8 mouse cellular contexts compared by ENCODE assay signal in genomic region chr11:32220607-32221224, GRCm38 (mm10). TPM values are rescaled to one million over a fixed set of nuclear protein-coding genes. Genes with fewer than 3 reads are reported as not detected.
DNase-seq lines count a peak whose midpoint lies in the region; ATAC-seq and TF ChIP-seq lines count a peak whose summit lies in the region.

No protein-coding gene starts in this region.

- peak overlapping the region; percentile 94 for H3K4me3 ChIP-seq in lung, embryonic 14.5 days (ENCODE audit: low read depth, low read length)
- peak overlapping the region; percentile 86 for H3K4me3 ChIP-seq in embryonic facial prominence, embryonic 12.5 days
- peak overlapping the region; percentile 92 for H3K4me3 ChIP-seq in intestine, embryonic 16.5 days (ENCODE audit: low read length)
- H3K4me3 ChIP-seq in neural tube, embryonic 14.5 days (ENCODE audit: low read depth, low read length) = peak overlapping the region; percentile 61

- peak overlapping the region; percentile 81 for H3K4me2 ChIP-seq in lung, embryonic 14.5 days
- peak overlapping the region; percentile 86 for H3K4me2 ChIP-seq in embryonic facial prominence, embryonic 12.5 days (replicated peaks)
- peak overlapping the region; percentile 72 for H3K4me2 ChIP-seq in intestine, embryonic 16.5 days (ENCODE audit: low read depth, low read length)
- H3K4me2 ChIP-seq in neural tube, embryonic 14.5 days (ENCODE audit: low read depth, low read length) = peak overlapping the region; percentile 99

- WGBS in lung, embryonic 14.5 days = 28% methylated on average over 10 of the region's 10 CpGs
- 37% methylated on average over 10 of the region's 10 CpGs for WGBS in embryonic facial prominence, embryonic 12.5 days
- 33% methylated on average over 10 of the region's 10 CpGs for WGBS in intestine, embryonic 16.5 days
- 35% methylated on average over 10 of the region's 10 CpGs for WGBS in neural tube, embryonic 14.5 days

- TF ChIP-seq CTCF in lung, embryonic 14.5 days (IDR thresholded peaks at IDR 0.05; ENCODE audit: low read depth) = no peak

- peak overlapping the region; percentile 96 for H3K9ac ChIP-seq in lung, embryonic 14.5 days
- peak overlapping the region; percentile 94 for H3K9ac ChIP-seq in embryonic facial prominence, embryonic 12.5 days
- H3K9ac ChIP-seq in intestine, embryonic 16.5 days (ENCODE audit: low read depth, low read length) = peak overlapping the region; percentile 98
- peak overlapping the region; percentile 78; the same call in 1 of the 2 replicates for H3K9ac ChIP-seq in neural tube, embryonic 14.5 days (replicated peaks; ENCODE audit: low read depth, low read length)

- no peaks in the 10 kb centered on the region for H3K27me3 ChIP-seq in lung, embryonic 14.5 days (ENCODE audit: insufficient read depth, low read length)
- peaks cover 4% of the 10 kb centered on the region; the same call in 1 of the 2 replicates for H3K27me3 ChIP-seq in embryonic facial prominence, embryonic 12.5 days
- no peaks in the 10 kb centered on the region for H3K27me3 ChIP-seq in intestine, embryonic 16.5 days (replicated peaks; ENCODE audit: control insufficient read depth, insufficient read depth, low read length)
- peaks cover 13% of the 10 kb centered on the region for H3K27me3 ChIP-seq in neural tube, embryonic 14.5 days (ENCODE audit: control insufficient read depth, insufficient read depth, low read length)

- peak; percentile 31 for DNase-seq in lung, embryonic 14.5 days
- DNase-seq in lung, postnatal 25 days (ENCODE audit: low spot score) = no peak
- DNase-seq in spleen, postnatal 36 days (ENCODE audit: low spot score in 2 of 2) = no peak
- no peak for DNase-seq in urinary bladder, postnatal 10 days (ENCODE audit: low spot score)
- no peak for DNase-seq in spleen, adult 18-20 months

- no peaks in the 10 kb centered on the region for H3K9me3 ChIP-seq in lung, embryonic 14.5 days (ENCODE audit: low read depth, low read length)
- no peaks in the 10 kb centered on the region for H3K9me3 ChIP-seq in embryonic facial prominence, embryonic 12.5 days
- H3K9me3 ChIP-seq in intestine, embryonic 16.5 days (ENCODE audit: control insufficient read depth, low read length) = no peaks in the 10 kb centered on the region
- H3K9me3 ChIP-seq in neural tube, embryonic 14.5 days (ENCODE audit: control insufficient read depth, low read length) = no peaks in the 10 kb centered on the region

- peak; percentile 42 for ATAC-seq in lung, embryonic 14.5 days (ENCODE audit: insufficient read depth)
- ATAC-seq in embryonic facial prominence, embryonic 12.5 days (ENCODE audit: insufficient number of reproducible peaks, insufficient read depth, low FRiP score, low TSS enrichment) = peak; percentile 29; the same call in 1 of the 2 replicates
- ATAC-seq in intestine, embryonic 16.5 days = no peak
- peak; percentile 21; the same call in 1 of the 2 replicates for ATAC-seq in neural tube, embryonic 14.5 days (ENCODE audit: low read depth)

- peak overlapping the region; percentile 98 for H3K27ac ChIP-seq in lung, embryonic 14.5 days (ENCODE audit: low read depth)
- peak overlapping the region; percentile 89 for H3K27ac ChIP-seq in embryonic facial prominence, embryonic 12.5 days
- H3K27ac ChIP-seq in intestine, embryonic 16.5 days (ENCODE audit: low read length) = peak overlapping the region; percentile 98
- H3K27ac ChIP-seq in neural tube, embryonic 14.5 days (ENCODE audit: low read depth, low read length) = no peak overlapping the region

- H3K36me3 ChIP-seq in lung, embryonic 14.5 days (ENCODE audit: insufficient read depth) = peaks cover 25% of the 10 kb centered on the region
- no peaks in the 10 kb centered on the region for H3K36me3 ChIP-seq in embryonic facial prominence, embryonic 12.5 days
- peaks cover 3% of the 10 kb centered on the region; the same call in 1 of the 2 replicates for H3K36me3 ChIP-seq in intestine, embryonic 16.5 days (ENCODE audit: control insufficient read depth, insufficient read depth, low read length)
- no peaks in the 10 kb centered on the region for H3K36me3 ChIP-seq in neural tube, embryonic 14.5 days (ENCODE audit: control insufficient read depth, insufficient read depth, low read length)

- H3K4me1 ChIP-seq in lung, embryonic 14.5 days (ENCODE audit: insufficient read depth) = peaks cover 25% of the 10 kb centered on the region
- peaks cover 59% of the 10 kb centered on the region for H3K4me1 ChIP-seq in embryonic facial prominence, embryonic 12.5 days
- H3K4me1 ChIP-seq in intestine, embryonic 16.5 days (ENCODE audit: control insufficient read depth, insufficient read depth, low read length) = peaks cover 61% of the 10 kb centered on the region
- H3K4me1 ChIP-seq in neural tube, embryonic 14.5 days (ENCODE audit: control insufficient read depth, insufficient read depth, low read length) = peaks cover 7% of the 10 kb centered on the region; the same call in 1 of the 2 replicates

RNA-seq across cellular contexts. Expression of gene Rhbdf1, which starts 1.4 kb away (rescaled TPM):
- polyA plus RNA-seq in lung, embryonic 14.5 days (2014; fragmentation: Nextera tagmentation; extraction: Ambion mirVana) = 52.8 and 63.9 TPM in 2 replicates
- 46.5 and 49.8 TPM in 2 replicates for polyA plus RNA-seq in embryonic facial prominence, embryonic 12.5 days (2016; fragmentation: Nextera tagmentation; extraction: Ambion mirVana)
- 50.3 and 51.5 TPM in 2 replicates for polyA plus RNA-seq in intestine, embryonic 16.5 days (2015; fragmentation: Nextera tagmentation; extraction: Ambion mirVana)
- polyA plus RNA-seq in neural tube, embryonic 14.5 days (2014; fragmentation: Nextera tagmentation; extraction: Ambion mirVana) = 12.5 and 21.5 TPM in 2 replicates

RNA-seq across cellular contexts. Expression of gene Mpg, which starts 5.6 kb away (rescaled TPM):
- polyA plus RNA-seq in lung, embryonic 14.5 days (2014; fragmentation: Nextera tagmentation; extraction: Ambion mirVana) = 39.6 and 42.2 TPM in 2 replicates
- 36.0 and 36.5 TPM in 2 replicates for polyA plus RNA-seq in embryonic facial prominence, embryonic 12.5 days (2016; fragmentation: Nextera tagmentation; extraction: Ambion mirVana)
- polyA plus RNA-seq in intestine, embryonic 16.5 days (2015; fragmentation: Nextera tagmentation; extraction: Ambion mirVana) = 32.6 and 33.8 TPM in 2 replicates
- 36.7 and 43.0 TPM in 2 replicates for polyA plus RNA-seq in neural tube, embryonic 14.5 days (2014; fragmentation: Nextera tagmentation; extraction: Ambion mirVana)

RNA-seq across cellular contexts. Expression of gene Snrnp25, which starts 15.5 kb away (rescaled TPM):
- 62.8 and 71.4 TPM in 2 replicates for polyA plus RNA-seq in lung, embryonic 14.5 days (2014; fragmentation: Nextera tagmentation; extraction: Ambion mirVana)
- polyA plus RNA-seq in embryonic facial prominence, embryonic 12.5 days (2016; fragmentation: Nextera tagmentation; extraction: Ambion mirVana) = 69.3 and 71.1 TPM in 2 replicates
- 40.7 and 45.6 TPM in 2 replicates for polyA plus RNA-seq in intestine, embryonic 16.5 days (2015; fragmentation: Nextera tagmentation; extraction: Ambion mirVana)
- polyA plus RNA-seq in neural tube, embryonic 14.5 days (2014; fragmentation: Nextera tagmentation; extraction: Ambion mirVana) = 42.6 and 47.1 TPM in 2 replicates

RNA-seq across cellular contexts. Expression of gene Il9r, which starts 20.6 kb away (rescaled TPM):
- 0.04 TPM in 1 of 2 replicates, not detected in the other for polyA plus RNA-seq in lung, embryonic 14.5 days (2014; fragmentation: Nextera tagmentation; extraction: Ambion mirVana)
- polyA plus RNA-seq in embryonic facial prominence, embryonic 12.5 days (2016; fragmentation: Nextera tagmentation; extraction: Ambion mirVana) = not detected in 2 replicates
- polyA plus RNA-seq in intestine, embryonic 16.5 days (2015; fragmentation: Nextera tagmentation; extraction: Ambion mirVana) = 0.02 and 0.11 TPM in 2 replicates
- 0.05 TPM in 1 of 2 replicates, not detected in the other for polyA plus RNA-seq in neural tube, embryonic 14.5 days (2014; fragmentation: Nextera tagmentation; extraction: Ambion mirVana)

RNA-seq across cellular contexts. Expression of gene Nprl3, which starts 46.8 kb away (rescaled TPM):
- polyA plus RNA-seq in lung, embryonic 14.5 days (2014; fragmentation: Nextera tagmentation; extraction: Ambion mirVana) = 44.0 and 46.3 TPM in 2 replicates
- polyA plus RNA-seq in embryonic facial prominence, embryonic 12.5 days (2016; fragmentation: Nextera tagmentation; extraction: Ambion mirVana) = 47.9 and 48.2 TPM in 2 replicates
- 28.3 and 34.6 TPM in 2 replicates for polyA plus RNA-seq in intestine, embryonic 16.5 days (2015; fragmentation: Nextera tagmentation; extraction: Ambion mirVana)
- 32.7 and 38.3 TPM in 2 replicates for polyA plus RNA-seq in neural tube, embryonic 14.5 days (2014; fragmentation: Nextera tagmentation; extraction: Ambion mirVana)
